Mouse (Mus musculus) ES-E14 (cell line): Measurements from ENCODE around the gene Rwdd3. TPM values are rescaled to one million over a fixed set of nuclear protein-coding genes. Genes with fewer than 3 reads are reported as not detected.

Experiments
- DNase-seq: peaks from one replicate; pipeline ENCODE4 v3.0.0-alpha.2; 2013; ENCODE audit warnings: low read depth, low spot score
- H3K27ac ChIP-seq: 2 replicates; pipeline ENCODE4 v1.5.1; 2012; ENCODE audit warnings: low read depth, mild to moderate bottlenecking, low read length, moderate library complexity, mixed read lengths; ENCODE audit not compliant: poor library complexity, insufficient read depth, severe bottlenecking
- H3K36me3 ChIP-seq: 2 replicates; pipeline ENCODE4 v1.6.1; 2012; ENCODE audit warnings: mild to moderate bottlenecking, low read length, moderate library complexity, mixed read lengths; ENCODE audit not compliant: control insufficient read depth, poor library complexity, insufficient read depth, severe bottlenecking
- H3K4me1 ChIP-seq, 2 experiments: fragments of 150-350 bp in 1 of 2; sonication (generic) in 1 of 2; 2 replicates each; pipeline ENCODE4 v1.6.1; 2012; ENCODE audit warnings: low read length in 2 of 2, mild to moderate bottlenecking in 1 of 2, mixed read lengths in 1 of 2; ENCODE audit not compliant: control insufficient read depth in 2 of 2, insufficient read depth in 2 of 2, poor library complexity in 1 of 2
- H3K4me3 ChIP-seq, 2 experiments: fragments of 150-350 bp in 1 of 2; sonication (generic) in 1 of 2; 2 replicates each; pipeline ENCODE4 v1.5.1; 2012; ENCODE audit warnings: low read length in 2 of 2, low read depth in 1 of 2, mild to moderate bottlenecking in 1 of 2, mixed read lengths in 1 of 2; ENCODE audit not compliant: insufficient read depth in 1 of 2, poor library complexity in 1 of 2, severe bottlenecking in 1 of 2
- H3K9ac ChIP-seq: 2 replicates; pipeline ENCODE4 v1.6.1; 2012; ENCODE audit warnings: low read depth, mild to moderate bottlenecking, low read length, mixed read lengths; ENCODE audit not compliant: poor library complexity, insufficient read depth, severe bottlenecking
- H3K9me3 ChIP-seq: fragments of 150-350 bp; sonication (generic); 2 replicates; pipeline ENCODE4 v1.6.1; 2012; ENCODE audit warnings: low read depth, mild to moderate bottlenecking, low read length; ENCODE audit not compliant: control insufficient read depth, insufficient read depth
- CHD2 ChIP-seq: IDR thresholded peaks from 2 replicates; pipeline ENCODE4 v1.6.1; 2014; ENCODE audit warnings: mild to moderate bottlenecking, low read depth, low read length, inconsistent platforms
- HCFC1 ChIP-seq: IDR thresholded peaks from 2 replicates; pipeline ENCODE4 v1.6.1; 2012; ENCODE audit warnings: low read length, inconsistent platforms, borderline replicate concordance; ENCODE audit not compliant: insufficient read depth
- MAFK ChIP-seq: IDR thresholded peaks from 2 replicates; pipeline ENCODE4 v1.6.1; 2014; ENCODE audit warnings: mild to moderate bottlenecking, low read depth, low read length, inconsistent platforms; ENCODE audit not compliant: insufficient read depth
- ZC3H11A ChIP-seq: IDR thresholded peaks from 2 replicates; pipeline ENCODE4 v1.6.1; 2012; ENCODE audit warnings: low read depth, mild to moderate bottlenecking, inconsistent platforms, low read length, borderline replicate concordance
- ZNF384 ChIP-seq: IDR thresholded peaks from 2 replicates; pipeline ENCODE4 v1.6.1; 2012; ENCODE audit warnings: low read depth, low read length, inconsistent platforms
- in situ Hi-C, 2 experiments: fragments of 600-800 bp; cut with MboI; formaldehyde crosslinking; loops; one replicate each; pipeline ENCODE4 v1.15.1; 2025; ENCODE audit warnings: low sequenced_read_pairs in 2 of 2, inconsistent platforms in 1 of 2; ENCODE audit not compliant: unreplicated experiment in 2 of 2
- total RNA-seq: library from RNA; depleted of rRNA; stranded (reverse); fragments of 300-350 nt; gene quantifications from 2 replicates; pipeline ENCODE4 v1.2.3, GENCODE M21; 2012; rRNA removed

Gene Rwdd3
- total RNA-seq, 1 experiment: 3.7 TPM

GRCm38 (mm10) chr3:121105408-121105708, 66.1 kb downstream of the Rwdd3 start:
- Histone ChIP-seq H3K9me3 (no peaks in the 10 kb centered on the region), H3K27ac (no peak overlapping the region), H3K9ac (no peak overlapping the region), H3K36me3 (no peaks in the 10 kb centered on the region), H3K4me1 (no peaks in the 10 kb centered on the region), H3K4me3 (no peak overlapping the region)
- in situ Hi-C loops: no loop called here
- no peak for TF ChIP-seq ZC3H11A
- no peak for TF ChIP-seq MAFK
- TF ChIP-seq CHD2: no peak
- no peak for TF ChIP-seq HCFC1
- no peak for TF ChIP-seq ZNF384
- DNase-seq: no peak

Other genes with a start within 250 kb of the Rwdd3 start
- gene Tmem56, start 111.4 kb upstream of the Rwdd3 start, total RNA-seq: 0.26 and 0.67 TPM in 2 replicates
- gene Alg14, start 120.1 kb upstream of the Rwdd3 start, total RNA-seq: 18.4 and 30.1 TPM in 2 replicates